Mouse (Mus musculus) lung, embryonic 16.5 days (tissue): ENCODE data around the gene Ankrd9. TPM values are rescaled to one million over a fixed set of nuclear protein-coding genes. Genes with fewer than 3 reads are reported as not detected.

Source experiments
- ATAC-seq: fragments of 200-750 bp; cut with Nextera tagmentation; 2 replicates; pipeline ENCODE4 v1.8.0; 2017; ENCODE audit warnings: low read depth, mild to moderate bottlenecking, moderate library complexity
- H3K27ac ChIP-seq: fragments of 300-500 bp; sonication (generic); 2 replicates; pipeline ENCODE4 v1.5.1; 2014; ENCODE audit warnings: mild to moderate bottlenecking, control low read depth, low read length
- H3K27me3 ChIP-seq: fragments of 300-500 bp; sonication (generic); 2 replicates; pipeline ENCODE4 v1.6.1; 2014; ENCODE audit warnings: low read depth, low read length, mixed read lengths; ENCODE audit not compliant: control insufficient read depth, insufficient read depth
- H3K36me3 ChIP-seq: fragments of 300-500 bp; sonication (generic); 2 replicates; pipeline ENCODE4 v1.6.1; 2014; ENCODE audit warnings: low read length; ENCODE audit not compliant: control insufficient read depth, insufficient read depth
- H3K4me1 ChIP-seq: fragments of 300-500 bp; sonication (generic); replicated peaks from 2 replicates; pipeline ENCODE4 v1.6.1; 2014; ENCODE audit warnings: low read length, mixed read lengths; ENCODE audit not compliant: control insufficient read depth, insufficient read depth
- H3K4me2 ChIP-seq: fragments of 300-500 bp; sonication (generic); 2 replicates; pipeline ENCODE4 v1.6.1; 2014; ENCODE audit warnings: low read depth, low read length, control low read depth
- H3K4me3 ChIP-seq: fragments of 300-500 bp; sonication (generic); 2 replicates; pipeline ENCODE4 v1.5.1; 2014; ENCODE audit warnings: mild to moderate bottlenecking, low read length, control low read depth
- H3K9ac ChIP-seq: fragments of 300-500 bp; sonication (generic); 2 replicates; pipeline ENCODE4 v1.6.1; 2014; ENCODE audit warnings: low read length, control low read depth
- H3K9me3 ChIP-seq: fragments of 300-500 bp; sonication (generic); 2 replicates; pipeline ENCODE4 v1.6.1; 2016; ENCODE audit warnings: low read length; ENCODE audit not compliant: control insufficient read depth
- WGBS: fragments of 180-500 bp; shearing (Covaris S2); extraction: QIAGEN DNeasy Blood & Tissue Kit; methylation state at CpG from one replicate; pipeline ENCODE4 v1.1.7; 2014; 5-methylcytosine and 5-hydroxymethylcytosine counted together
- polyA plus RNA-seq: library from polyadenylated mRNA; unstranded; fragments of >200 nt; fragmentation: Nextera tagmentation; extraction: Ambion mirVana; gene quantifications from 2 replicates; pipeline ENCODE4 v1.2.1, GENCODE M21; 2015

The Ankrd9 gene
- polyA plus RNA-seq, 1 experiment from 2014 or later, result 11.8 TPM

DNA sequence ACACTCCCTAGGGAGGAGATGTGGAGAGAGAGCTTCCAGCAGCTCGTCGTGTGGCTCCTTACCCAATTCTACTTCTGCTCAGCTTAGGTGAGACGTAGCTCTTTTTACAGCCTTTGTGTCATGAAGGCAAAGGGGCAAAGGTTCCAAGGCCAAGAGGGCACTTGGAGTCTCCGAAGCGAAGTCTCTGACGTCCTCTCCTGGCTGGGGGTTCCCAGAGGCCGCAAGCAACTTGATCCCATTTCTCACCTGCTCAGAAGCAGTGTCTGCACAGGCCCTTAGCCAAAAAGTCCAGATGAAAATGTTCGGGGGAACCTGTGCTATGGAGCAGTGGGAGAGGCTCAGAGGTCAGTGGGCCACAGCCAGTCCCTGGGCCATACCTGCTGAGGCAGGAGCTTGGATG, 4.2 kb upstream of the Ankrd9 start:
- H3K27me3 ChIP-seq, result no peaks in the 10 kb centered on the region
- WGBS, result 74% methylated on average over 8 of the region's 8 CpGs
- ATAC-seq, result no peak
- no peak overlapping the region for H3K4me2 ChIP-seq
- H3K9ac ChIP-seq, result no peak overlapping the region
- no peak overlapping the region for H3K27ac ChIP-seq
- H3K4me3 ChIP-seq, result no peak overlapping the region
- H3K9me3 ChIP-seq, result no peaks in the 10 kb centered on the region
- peaks cover 19% of the 10 kb centered on the region for H3K4me1 ChIP-seq
- H3K36me3 ChIP-seq, result no peaks in the 10 kb centered on the region

DNA sequence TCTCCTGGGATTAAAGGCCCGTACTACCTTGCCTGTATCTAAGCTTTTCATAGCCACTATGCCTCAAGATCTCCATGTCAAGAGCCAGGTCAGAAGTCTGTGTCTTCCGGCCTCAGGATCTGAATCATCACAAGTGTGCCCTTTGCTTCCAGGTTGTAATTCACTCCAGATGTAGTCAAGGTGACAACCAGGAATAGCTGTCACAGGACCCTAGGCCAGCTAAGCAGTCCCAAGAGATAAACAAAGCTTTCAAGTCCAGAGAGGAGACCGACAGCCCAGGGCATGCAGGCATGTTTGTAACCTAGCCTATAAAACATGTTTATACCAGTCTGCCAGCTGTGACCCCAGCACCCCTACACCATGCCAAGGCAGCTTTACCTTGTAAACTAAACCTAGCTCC, 2.9 kb upstream of the Ankrd9 start:
- Histone ChIP-seq H3K4me3 (no peak overlapping the region), H3K4me1 (peaks cover 25% of the 10 kb centered on the region), H3K9ac (no peak overlapping the region), H3K36me3 (peaks cover 4% of the 10 kb centered on the region; the same call in 1 of the 2 replicates), H3K9me3 (no peaks in the 10 kb centered on the region), H3K27ac (no peak overlapping the region), H3K4me2 (no peak overlapping the region), H3K27me3 (no peaks in the 10 kb centered on the region)
- WGBS, result 75% methylated on average over 3 of the region's 3 CpGs
- no peak for ATAC-seq

DNA sequence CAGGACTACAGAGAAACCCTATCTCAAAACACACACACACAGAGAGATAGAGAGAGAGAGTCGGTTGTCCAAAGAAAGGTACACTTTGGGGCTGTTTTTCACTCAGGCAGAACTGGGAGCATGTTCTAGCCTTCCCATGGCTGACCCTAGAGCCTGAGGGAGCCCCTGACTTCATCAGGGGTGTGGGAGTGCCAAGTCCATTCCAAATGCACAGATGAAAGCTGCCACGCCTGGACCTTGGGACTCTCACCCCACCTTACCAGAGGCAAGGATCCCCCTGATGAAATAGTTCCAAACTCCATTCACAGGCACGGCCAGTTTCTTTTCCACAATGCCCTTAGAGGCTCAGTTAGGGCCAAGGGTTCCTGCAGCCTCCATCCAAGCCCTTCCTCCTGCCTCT, 968 bp upstream of the Ankrd9 start:
- Histone ChIP-seq H3K4me1 (peaks cover 24% of the 10 kb centered on the region), H3K4me3 (no peak overlapping the region), H3K36me3 (peaks cover 9% of the 10 kb centered on the region), H3K27me3 (no peaks in the 10 kb centered on the region), H3K4me2 (no peak overlapping the region), H3K27ac (no peak overlapping the region), H3K9me3 (no peaks in the 10 kb centered on the region), H3K9ac (no peak overlapping the region)
- ATAC-seq, result no peak
- WGBS, result 78% methylated on average over 3 of the region's 3 CpGs

DNA sequence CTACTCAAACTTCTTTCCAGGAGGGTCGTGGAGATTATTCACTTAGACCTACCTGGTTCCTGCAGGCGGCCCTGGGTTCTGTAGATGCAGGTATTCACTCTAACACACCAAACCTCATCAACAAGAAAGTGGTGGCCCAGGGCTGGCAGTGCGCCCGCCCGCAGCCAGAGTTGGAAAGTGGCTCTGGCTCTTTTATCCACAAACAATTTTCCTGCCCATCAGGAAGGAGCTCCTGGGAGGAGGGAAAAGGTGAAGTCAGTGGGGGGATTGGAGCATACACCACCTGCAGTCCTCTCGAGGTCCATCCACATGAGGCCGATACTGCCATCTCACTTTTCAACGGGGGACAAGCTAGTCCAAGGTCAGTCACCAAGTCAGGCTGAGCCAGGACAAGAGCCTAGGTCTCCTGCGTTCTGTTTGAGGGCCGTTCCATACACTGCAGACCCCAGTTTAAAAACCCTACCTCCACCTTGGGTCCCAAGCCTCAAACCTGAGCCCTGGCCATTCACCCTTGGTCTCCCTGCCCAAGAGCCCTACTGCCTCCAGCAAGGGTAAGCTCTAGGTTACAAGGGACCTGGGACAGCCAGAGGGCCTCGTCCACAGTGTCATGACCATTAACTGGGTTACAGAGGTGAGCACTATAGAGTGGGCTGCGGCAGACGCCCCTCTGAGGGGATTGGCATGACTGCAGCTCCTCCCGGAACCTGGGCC, 789 bp downstream of the Ankrd9 start:
- WGBS, result 33% methylated on average over 14 of the region's 14 CpGs
- no peak for ATAC-seq
- H3K4me1 ChIP-seq, result peaks cover 14% of the 10 kb centered on the region; the same call in 1 of the 2 replicates

DNA sequence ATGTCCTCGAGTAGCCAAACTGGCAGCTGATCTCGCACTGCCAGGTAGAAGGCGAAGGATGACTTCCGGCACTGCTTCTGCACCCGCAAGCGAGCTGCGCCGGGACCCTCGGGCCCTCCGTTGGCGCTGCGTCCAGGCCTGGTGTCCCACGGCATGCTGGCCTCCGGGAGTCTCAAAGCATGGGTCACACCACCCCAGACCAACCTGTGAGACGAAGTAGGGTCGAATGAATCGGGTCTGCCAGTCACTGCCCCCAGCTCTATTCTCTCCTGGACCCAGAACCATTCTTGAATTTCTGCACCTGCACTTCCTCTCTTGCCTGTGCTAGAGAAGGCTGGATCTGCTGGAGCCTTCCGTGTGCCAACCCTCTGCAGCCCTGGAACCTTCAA, 1.5 kb downstream of the Ankrd9 start:
- H3K4me3 ChIP-seq, result no peak overlapping the region

More for the DNA sequence above, 789 bp downstream of the Ankrd9 start:
- H3K27ac ChIP-seq, result peak overlapping the region; percentile 80
- peak overlapping the region; percentile 90 for H3K9ac ChIP-seq
- H3K4me3 ChIP-seq, result peak overlapping the region; percentile 92
- H3K9me3 ChIP-seq, result no peaks in the 10 kb centered on the region
- H3K4me2 ChIP-seq, result peak overlapping the region; percentile 99
- H3K36me3 ChIP-seq, result peaks cover 11% of the 10 kb centered on the region
- H3K27me3 ChIP-seq, result no peaks in the 10 kb centered on the region

DNA sequence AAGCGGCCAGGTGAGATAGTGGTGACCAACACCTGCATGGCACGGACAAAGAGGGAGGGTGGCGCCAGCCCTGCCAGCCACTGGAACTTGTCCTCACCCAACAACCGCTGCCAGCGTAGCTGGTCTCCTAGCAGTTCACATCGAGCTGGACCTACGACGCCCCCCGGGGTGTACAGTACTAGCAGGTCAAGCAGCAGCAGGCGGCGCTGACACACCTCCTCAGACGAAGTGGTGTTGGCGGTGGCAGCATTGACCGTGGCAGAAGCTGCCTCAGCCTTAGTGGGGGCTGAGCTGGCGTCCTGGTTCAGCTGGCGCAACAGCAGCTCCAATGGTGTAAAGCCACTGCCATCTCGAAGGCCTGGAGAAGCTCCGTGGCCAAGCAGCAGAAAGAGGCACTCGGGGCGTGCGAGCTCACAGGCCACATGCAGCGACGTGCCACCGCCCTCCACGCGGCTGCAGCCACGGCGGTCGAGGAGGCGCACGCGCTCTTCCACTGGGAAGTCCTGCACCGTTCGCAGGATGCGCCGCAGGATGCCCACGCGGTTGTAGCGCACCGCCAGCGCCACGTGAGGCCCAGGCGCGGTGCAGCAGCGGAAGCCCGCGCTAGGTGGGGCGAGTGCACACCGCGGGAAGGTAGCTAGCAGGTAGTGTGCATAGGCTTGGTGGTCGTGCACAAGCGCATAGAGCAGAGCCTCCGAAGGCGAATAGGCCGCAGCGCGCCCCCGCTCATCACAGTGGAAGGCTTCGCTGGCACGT, 2.1 kb downstream of the Ankrd9 start:
- peaks cover 14% of the 10 kb centered on the region; the same call in 1 of the 2 replicates for H3K4me1 ChIP-seq
- no peaks in the 10 kb centered on the region for H3K27me3 ChIP-seq
- WGBS, result 87% methylated on average over 60 of the region's 60 CpGs
- H3K27ac ChIP-seq, result no peak overlapping the region
- H3K9ac ChIP-seq, result no peak overlapping the region
- no peak overlapping the region for H3K4me2 ChIP-seq
- ATAC-seq, result no peak
- H3K36me3 ChIP-seq, result peaks cover 15% of the 10 kb centered on the region
- no peaks in the 10 kb centered on the region for H3K9me3 ChIP-seq
- H3K4me3 ChIP-seq, result no peak overlapping the region

More for the DNA sequence above, 1.5 kb downstream of the Ankrd9 start:
- H3K4me1 ChIP-seq, result peaks cover 14% of the 10 kb centered on the region; the same call in 1 of the 2 replicates
- no peaks in the 10 kb centered on the region for H3K27me3 ChIP-seq
- peaks cover 15% of the 10 kb centered on the region for H3K36me3 ChIP-seq
- H3K9me3 ChIP-seq, result no peaks in the 10 kb centered on the region
- no peak for ATAC-seq
- no peak overlapping the region for H3K9ac ChIP-seq
- no peak overlapping the region for H3K4me2 ChIP-seq
- WGBS, result 93% methylated on average over 18 of the region's 18 CpGs
- H3K27ac ChIP-seq, result no peak overlapping the region

DNA sequence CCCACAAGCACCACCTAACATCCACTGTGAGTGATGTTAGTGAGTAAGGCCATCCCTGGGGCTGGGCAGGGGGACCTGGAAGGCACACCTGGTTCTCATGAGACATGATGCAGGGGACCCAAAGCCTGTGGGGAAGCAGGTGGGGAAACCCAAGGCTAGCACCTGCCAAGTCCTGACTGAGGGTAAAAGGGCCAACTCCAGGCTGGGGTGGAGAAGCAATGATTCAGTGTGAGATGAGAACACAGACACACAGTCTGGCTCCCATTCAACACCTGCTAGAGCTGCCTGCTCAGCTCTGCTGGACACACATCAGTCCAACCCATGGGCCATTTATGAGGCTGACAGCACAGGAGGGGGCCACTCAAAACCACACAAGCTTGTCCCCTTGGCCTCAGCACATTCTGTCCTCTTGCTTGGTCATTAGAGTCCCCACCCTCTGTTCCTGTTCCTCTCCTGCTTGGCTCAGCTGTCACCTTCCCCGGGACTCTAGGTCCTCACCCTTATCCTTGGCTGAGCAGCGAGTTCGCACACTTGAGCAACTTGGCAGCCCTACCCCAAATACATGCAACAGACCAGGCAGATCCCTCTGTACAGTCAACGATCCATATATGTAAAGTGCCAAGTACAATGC, 2.9 kb downstream of the Ankrd9 start:
- WGBS, result 83% methylated on average over 4 of the region's 4 CpGs

DNA sequence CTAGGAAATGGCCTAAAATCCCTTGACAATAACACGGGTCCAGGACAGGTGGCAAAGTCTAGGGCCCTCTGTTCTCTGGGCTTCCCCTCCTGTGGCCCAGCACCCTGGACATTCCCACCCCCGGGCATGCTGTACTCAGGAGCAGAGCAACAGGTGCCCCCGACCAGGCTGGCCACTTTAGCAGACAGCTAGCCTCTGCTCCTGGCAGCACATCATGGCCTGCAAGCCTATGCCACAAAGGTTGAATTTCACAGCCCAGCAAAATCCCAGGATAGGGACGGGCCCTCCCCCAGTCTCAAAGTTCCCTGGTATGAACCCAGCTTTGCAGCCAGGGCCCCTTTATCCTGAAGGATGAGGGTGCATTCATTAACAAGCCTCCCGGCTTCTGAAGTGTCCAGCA, 3.5 kb downstream of the Ankrd9 start:
- H3K9me3 ChIP-seq, result no peaks in the 10 kb centered on the region
- peaks cover 15% of the 10 kb centered on the region for H3K36me3 ChIP-seq
- H3K27me3 ChIP-seq, result no peaks in the 10 kb centered on the region
- whole genome bisulfite sequencing, result 80% methylated on average over 5 of the region's 5 CpGs
- no peak overlapping the region for H3K4me3 ChIP-seq
- H3K4me1 ChIP-seq, result peaks cover 14% of the 10 kb centered on the region; the same call in 1 of the 2 replicates
- ATAC-seq, result no peak
- H3K9ac ChIP-seq, result no peak overlapping the region
- no peak overlapping the region for H3K27ac ChIP-seq
- no peak overlapping the region for H3K4me2 ChIP-seq

More for the DNA sequence above, 2.9 kb downstream of the Ankrd9 start:
- no peaks in the 10 kb centered on the region for H3K27me3 ChIP-seq
- peaks cover 15% of the 10 kb centered on the region for H3K36me3 ChIP-seq
- H3K27ac ChIP-seq, result no peak overlapping the region
- peaks cover 14% of the 10 kb centered on the region; the same call in 1 of the 2 replicates for H3K4me1 ChIP-seq
- no peak for ATAC-seq
- H3K9me3 ChIP-seq, result no peaks in the 10 kb centered on the region
- H3K4me3 ChIP-seq, result no peak overlapping the region
- no peak overlapping the region for H3K4me2 ChIP-seq
- H3K9ac ChIP-seq, result no peak overlapping the region

DNA sequence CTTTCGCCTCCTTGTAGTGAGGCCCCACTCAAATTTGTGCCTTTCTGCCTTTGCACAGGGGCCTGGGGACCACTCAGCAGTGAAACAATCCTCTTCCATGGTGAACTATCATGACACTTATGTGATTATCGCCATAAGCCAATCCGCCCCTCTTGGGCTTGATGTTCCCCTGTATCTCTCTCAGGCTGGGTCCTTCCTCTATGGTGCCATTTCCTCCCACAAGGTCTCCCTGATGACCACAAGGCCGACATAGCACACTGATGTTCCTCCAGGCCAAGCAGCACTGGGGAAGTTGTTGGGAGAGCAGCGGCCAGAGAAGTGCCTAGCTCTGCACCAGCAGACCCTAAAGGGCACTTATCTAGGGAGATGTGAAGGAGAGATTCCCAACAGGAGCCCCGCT, 4.1 kb downstream of the Ankrd9 start:
- 91% methylated on average over 6 of the region's 6 CpGs for WGBS
- Histone ChIP-seq H3K4me1 (peaks cover 14% of the 10 kb centered on the region; the same call in 1 of the 2 replicates), H3K27ac (no peak overlapping the region), H3K36me3 (peaks cover 15% of the 10 kb centered on the region), H3K4me3 (no peak overlapping the region), H3K4me2 (no peak overlapping the region), H3K9ac (no peak overlapping the region), H3K9me3 (no peaks in the 10 kb centered on the region), H3K27me3 (no peaks in the 10 kb centered on the region)
- no peak for ATAC-seq
